Mouse (Mus musculus) erythroblast, embryonic 14.5 days (primary cell): ENCODE data around the gene Serping1.

ENCODE experiments used
- GATA1 ChIP-seq: IDR thresholded peaks from 2 replicates; pipeline ENCODE4 v1.6.1; 2012; ENCODE audit warnings: low read length, inconsistent platforms, mixed read lengths
- TAL1 ChIP-seq: IDR thresholded peaks from 3 replicates; pipeline ENCODE4 v1.6.1; 2012; ENCODE audit warnings: low read length, inconsistent platforms, mixed read lengths

- TF ChIP-seq GATA1 (no peak), TAL1 (no peak)
These were observed 31.7 kb downstream of the Serping1 start, which contains the start of gene Gm19426 for GRCm38 (mm10) chr2:84743561-84743960.
